22 mouse cellular contexts compared by ENCODE assay signal in genomic region chr13:98073190-98073589, GRCm38 (mm10).
DNase-seq lines count a peak whose midpoint lies in the region; ATAC-seq lines count a peak whose summit lies in the region.
"Had no signal": no experiment of that assay in that cellular context is flagged by ENCODE, and none has a peak within 500 bp of the region (broad histone marks: within the 10 kb centered on the region; RNA-seq: fewer than 3 reads in every experiment).

No protein-coding gene starts in this region.

- H3K27me3 ChIP-seq in heart, embryonic 12.5 days (replicated peaks), result no peaks in the 10 kb centered on the region
- H3K27me3 ChIP-seq in intestine, embryonic 16.5 days (replicated peaks; ENCODE audit: control insufficient read depth, insufficient read depth, low read length), result no peaks in the 10 kb centered on the region
- H3K27me3 ChIP-seq: CH12.LX, Patski had no signal

- no peaks in the 10 kb centered on the region for H3K4me1 ChIP-seq in heart, embryonic 12.5 days (replicated peaks)
- no peaks in the 10 kb centered on the region for H3K4me1 ChIP-seq in intestine, embryonic 16.5 days (ENCODE audit: control insufficient read depth, insufficient read depth, low read length)

- peaks cover 6% of the 10 kb centered on the region; the same call in 1 of the 2 replicates for H3K36me3 ChIP-seq in heart, embryonic 12.5 days
- H3K36me3 ChIP-seq in intestine, embryonic 16.5 days (ENCODE audit: control insufficient read depth, insufficient read depth, low read length), result no peaks in the 10 kb centered on the region
- H3K36me3 ChIP-seq: G1E had no signal

- 69% methylated on average over 4 of the region's 4 CpGs for WGBS in heart, embryonic 12.5 days
- WGBS in intestine, embryonic 16.5 days, result 86% methylated on average over 4 of the region's 4 CpGs

- peak; percentile 14 for DNase-seq in embryo, embryonic 10.5 days (ENCODE audit: low spot score)
- DNase-seq in embryo, embryonic 10 days (ENCODE audit: low spot score), result no peak
- peak; percentile 61 for DNase-seq in heart, adult 11 months
- DNase-seq in retina, postnatal 1 day, result peak; percentile 10
- DNase-seq in retina, embryonic 14.5 days (ENCODE audit: low spot score), result no peak
- DNase-seq in mesoderm, embryonic 11.5 days (ENCODE audit: low read depth, low spot score), result peak; percentile 21
- DNase-seq: adrenal gland, adult 2 months; adrenal gland, adult 8-10 months; adrenal gland, postnatal 10 days; adrenal gland, postnatal 14 days; adrenal gland, postnatal 25 days; adrenal gland, postnatal 36 days; B cell, adult 2 months; cerebellum, adult 11 months; cerebellum, adult 11-12 months had no signal

- H3K27ac ChIP-seq in heart, embryonic 12.5 days (ENCODE audit: poor library complexity, severe bottlenecking), result no peak overlapping the region
- no peak overlapping the region for H3K27ac ChIP-seq in intestine, embryonic 16.5 days (ENCODE audit: low read length)

- H3K4me2 ChIP-seq in heart, embryonic 12.5 days, result no peak overlapping the region
- H3K4me2 ChIP-seq in intestine, embryonic 16.5 days (ENCODE audit: low read depth, low read length), result no peak overlapping the region

- no peaks in the 10 kb centered on the region for H3K9me3 ChIP-seq in heart, embryonic 12.5 days (replicated peaks)
- no peaks in the 10 kb centered on the region for H3K9me3 ChIP-seq in intestine, embryonic 16.5 days (ENCODE audit: control insufficient read depth, low read length)
- H3K9me3 ChIP-seq: G1E had no signal

- no peak overlapping the region for H3K4me3 ChIP-seq in heart, embryonic 12.5 days
- H3K4me3 ChIP-seq in intestine, embryonic 16.5 days (ENCODE audit: low read length), result no peak overlapping the region

- H3K9ac ChIP-seq in heart, embryonic 12.5 days, result no peak overlapping the region
- no peak overlapping the region for H3K9ac ChIP-seq in intestine, embryonic 16.5 days (ENCODE audit: low read depth, low read length)

- no peak for ATAC-seq in heart, embryonic 12.5 days (ENCODE audit: insufficient number of reproducible peaks, low FRiP score)
- ATAC-seq in intestine, embryonic 16.5 days, result no peak
- ATAC-seq: activated CD4-positive, CD25-positive, alpha-beta regulatory T cell, adult 4 months; CD4-positive, CD25-positive, alpha-beta regulatory T cell, adult 4 months; Patski had no signal

Comparison
In these comparisons a context has a peak if more than half of its experiments do, and no peak if none do; other contexts are left out.
1. DNase-seq: peak in embryo, embryonic 10.5 days (single experiment), heart, adult 11 months (single experiment), retina, postnatal 1 day (single experiment) and mesoderm, embryonic 11.5 days (single experiment); none in embryo, embryonic 10 days (single experiment) and retina, embryonic 14.5 days (single experiment).